Mouse (Mus musculus): ENCODE results near the gene Pzp. TPM values are rescaled to one million over a fixed set of nuclear protein-coding genes. Genes with fewer than 3 reads are reported as not detected.

The Pzp gene
- polyA plus RNA-seq, 2 experiments: 0.06 TPM; not detected in 1

GRCm38 (mm10) chr6:128440238-128440637 is 86.3 kb downstream of the Pzp start:
- Histone ChIP-seq H3K27ac (replicated peaks; ENCODE audit: low read depth, low read length) (no peak overlapping the region), H3K9ac (ENCODE audit: low read depth, low read length, severe bottlenecking) (no peak overlapping the region), H3K9me3 (ENCODE audit: control insufficient read depth, low read length) (no peaks in the 10 kb centered on the region), H3K36me3 (ENCODE audit: control insufficient read depth, insufficient read depth, low read length) (peaks cover 18% of the 10 kb centered on the region), H3K4me2 (replicated peaks; ENCODE audit: low read depth, low read length, severe bottlenecking) (no peak overlapping the region), H3K27me3 (ENCODE audit: control insufficient read depth, insufficient read depth, low read length) (no peaks in the 10 kb centered on the region), H3K4me3 (replicated peaks; ENCODE audit: low read length) (no peak overlapping the region), H3K4me1 (ENCODE audit: control insufficient read depth, insufficient read depth, low read length) (peaks cover 15% of the 10 kb centered on the region)
- WGBS: 94% methylated on average over 2 of the region's 2 CpGs
- DNase-seq (ENCODE audit: low spot score) (no peak), ATAC-seq (ENCODE audit: low FRiP score, low read depth) (no peak)
- TF ChIP-seq POLR2A (IDR thresholded peaks at IDR 0.05; ENCODE audit: borderline replicate concordance, extremely low read depth, insufficient read depth, insufficient read length): no peak

DNA sequence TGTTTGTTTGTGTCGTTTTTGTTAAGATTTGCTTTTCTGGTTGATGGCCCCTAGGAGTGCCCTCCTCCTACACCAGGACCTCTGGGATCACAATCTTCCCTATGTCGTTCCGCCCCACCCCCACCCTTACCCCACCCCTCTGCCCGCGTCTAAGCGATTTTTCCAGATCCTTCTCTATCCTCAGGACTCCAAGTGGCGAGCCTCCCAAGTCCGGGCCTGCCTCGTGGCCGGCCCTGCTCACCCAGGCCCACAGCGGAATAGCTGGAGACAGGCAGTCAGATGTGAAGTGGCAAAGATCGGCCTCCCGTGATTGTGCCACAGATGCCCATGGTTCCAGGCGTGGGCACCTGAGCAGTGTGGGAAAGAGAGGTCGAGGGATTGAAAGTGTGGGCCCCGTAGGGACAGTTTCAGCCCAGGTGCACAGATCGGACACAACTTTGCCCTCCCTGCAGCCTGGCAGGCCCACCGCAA is 87.6 kb downstream of the Pzp start:
- peaks cover 15% of the 10 kb centered on the region for H3K4me1 ChIP-seq (ENCODE audit: control insufficient read depth, insufficient read depth, low read length)
- H3K27ac ChIP-seq (replicated peaks; ENCODE audit: low read depth, low read length): peak overlapping the region; percentile 92
- 18% methylated on average over 18 of the region's 18 CpGs for WGBS
- ATAC-seq (ENCODE audit: low FRiP score, low read depth): peak; percentile 66
- H3K36me3 ChIP-seq (ENCODE audit: control insufficient read depth, insufficient read depth, low read length): peaks cover 32% of the 10 kb centered on the region
- no peak for DNase-seq (ENCODE audit: low spot score)
- H3K9ac ChIP-seq (ENCODE audit: low read depth, low read length, severe bottlenecking): peak overlapping the region; percentile 94
- no peak for TF ChIP-seq POLR2A (IDR thresholded peaks at IDR 0.05; ENCODE audit: borderline replicate concordance, extremely low read depth, insufficient read depth, insufficient read length)
- no peaks in the 10 kb centered on the region for H3K9me3 ChIP-seq (ENCODE audit: control insufficient read depth, low read length)
- H3K4me2 ChIP-seq (replicated peaks; ENCODE audit: low read depth, low read length, severe bottlenecking): peak overlapping the region; percentile 81
- no peaks in the 10 kb centered on the region for H3K27me3 ChIP-seq (ENCODE audit: control insufficient read depth, insufficient read depth, low read length)
- H3K4me3 ChIP-seq (replicated peaks; ENCODE audit: low read length): peak overlapping the region; percentile 96

DNA sequence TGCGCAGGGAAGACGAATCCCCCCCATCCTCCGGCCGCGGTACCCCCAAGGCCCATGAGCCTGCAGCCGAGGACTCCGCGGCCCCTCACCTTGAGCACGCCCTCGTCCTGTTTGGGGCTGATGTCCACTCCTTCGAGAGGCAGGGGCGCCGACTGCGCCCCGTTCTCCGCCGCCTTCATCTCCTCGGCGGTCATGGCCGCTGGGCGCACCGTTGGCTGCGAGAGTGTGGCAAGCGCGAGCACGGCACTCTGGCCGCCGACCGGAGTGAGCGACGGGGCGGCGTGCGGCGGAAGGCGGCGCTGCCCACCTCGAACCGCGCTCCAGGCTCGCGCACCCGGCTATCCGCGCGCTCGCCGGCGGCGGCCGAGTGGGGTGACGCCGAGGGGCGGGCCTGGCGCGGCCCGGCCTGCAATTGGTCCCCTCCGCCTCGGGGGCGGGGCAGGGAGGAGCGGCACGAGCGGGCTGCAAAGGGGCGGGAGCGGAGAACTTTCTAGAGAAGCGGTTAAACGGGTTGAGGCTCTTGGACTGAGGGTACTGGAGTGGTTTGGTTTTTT is 88.1 kb downstream of the Pzp start, which contains the start of gene Fkbp4:
TSS of gene Fkbp4 (minus strand) at position 361 of the 554 bp plus-strand sequence.
- under 1% methylated on average over 46 of the region's 67 CpGs for WGBS
- ATAC-seq (ENCODE audit: low FRiP score, low read depth) (peak; percentile 95), DNase-seq (ENCODE audit: low spot score) (peak; percentile 92)
- Histone ChIP-seq H3K9ac (ENCODE audit: low read depth, low read length, severe bottlenecking) (peak within 1 kb of the TSS; percentile 94), H3K4me1 (ENCODE audit: control insufficient read depth, insufficient read depth, low read length) (peaks cover 15% of the 10 kb centered on the region), H3K36me3 (ENCODE audit: control insufficient read depth, insufficient read depth, low read length) (peaks cover 36% of the 10 kb centered on the region), H3K9me3 (ENCODE audit: control insufficient read depth, low read length) (no peaks in the 10 kb centered on the region), H3K27ac (replicated peaks; ENCODE audit: low read depth, low read length) (peak within 1 kb of the TSS; percentile 92), H3K4me2 (replicated peaks; ENCODE audit: low read depth, low read length, severe bottlenecking) (peak within 1 kb of the TSS; percentile 81), H3K4me3 (replicated peaks; ENCODE audit: low read length) (peak within 1 kb of the TSS; percentile 96), H3K27me3 (ENCODE audit: control insufficient read depth, insufficient read depth, low read length) (no peaks in the 10 kb centered on the region)
- TF ChIP-seq POLR2A (IDR thresholded peaks at IDR 0.05; ENCODE audit: borderline replicate concordance, extremely low read depth, insufficient read depth, insufficient read length): peak; percentile 90

- ATAC-seq (ENCODE audit: low FRiP score, low read depth) (peak; percentile 64), DNase-seq (ENCODE audit: low spot score) (peak; percentile 47)
- Histone ChIP-seq H3K27me3 (ENCODE audit: control insufficient read depth, insufficient read depth, low read length) (no peaks in the 10 kb centered on the region), H3K9me3 (ENCODE audit: control insufficient read depth, low read length) (no peaks in the 10 kb centered on the region), H3K36me3 (ENCODE audit: control insufficient read depth, insufficient read depth, low read length) (peaks cover 36% of the 10 kb centered on the region), H3K9ac (ENCODE audit: low read depth, low read length, severe bottlenecking) (peak overlapping the region; percentile 94), H3K4me2 (replicated peaks; ENCODE audit: low read depth, low read length, severe bottlenecking) (peak overlapping the region; percentile 81), H3K4me3 (replicated peaks; ENCODE audit: low read length) (peak overlapping the region; percentile 96), H3K4me1 (ENCODE audit: control insufficient read depth, insufficient read depth, low read length) (peaks cover 15% of the 10 kb centered on the region), H3K27ac (replicated peaks; ENCODE audit: low read depth, low read length) (peak overlapping the region; percentile 92)
- no peak for TF ChIP-seq POLR2A (IDR thresholded peaks at IDR 0.05; ENCODE audit: borderline replicate concordance, extremely low read depth, insufficient read depth, insufficient read length)
- under 1% methylated on average over 50 of the region's 52 CpGs for WGBS
These were observed 88.7 kb downstream of the Pzp start for GRCm38 (mm10) chr6:128437731-128438316.

DNA sequence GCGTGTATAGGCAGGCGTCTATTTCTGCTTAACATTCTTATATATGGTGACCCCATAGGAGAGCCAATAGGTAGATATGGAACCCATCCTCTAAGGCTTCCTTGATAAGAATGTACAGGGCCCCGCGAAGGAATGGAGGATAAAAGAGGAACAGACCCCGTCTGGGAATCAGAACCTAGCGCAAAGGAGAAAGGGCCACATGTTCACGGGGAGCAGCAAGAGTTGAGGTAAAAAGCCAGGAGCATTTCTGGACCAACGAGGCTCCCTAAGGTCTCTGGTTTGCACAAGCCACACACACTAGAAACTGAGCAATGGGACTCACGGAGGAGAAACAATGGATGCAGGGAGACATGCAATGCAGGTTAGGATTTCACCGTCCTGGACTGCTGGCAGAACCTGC is 89.2 kb downstream of the Pzp start:
- Histone ChIP-seq H3K4me1 (ENCODE audit: control insufficient read depth, insufficient read depth, low read length) (peaks cover 15% of the 10 kb centered on the region), H3K27ac (replicated peaks; ENCODE audit: low read depth, low read length) (peak overlapping the region; percentile 92), H3K9ac (ENCODE audit: low read depth, low read length, severe bottlenecking) (peak overlapping the region; percentile 94), H3K4me2 (replicated peaks; ENCODE audit: low read depth, low read length, severe bottlenecking) (peak overlapping the region; percentile 81), H3K27me3 (ENCODE audit: control insufficient read depth, insufficient read depth, low read length) (no peaks in the 10 kb centered on the region), H3K4me3 (replicated peaks; ENCODE audit: low read length) (peak overlapping the region; percentile 96), H3K9me3 (ENCODE audit: control insufficient read depth, low read length) (no peaks in the 10 kb centered on the region), H3K36me3 (ENCODE audit: control insufficient read depth, insufficient read depth, low read length) (peaks cover 42% of the 10 kb centered on the region)
- no peak for DNase-seq (ENCODE audit: low spot score)
- no peak for TF ChIP-seq POLR2A (IDR thresholded peaks at IDR 0.05; ENCODE audit: borderline replicate concordance, extremely low read depth, insufficient read depth, insufficient read length)
- no peak for ATAC-seq (ENCODE audit: low FRiP score, low read depth)
- 2% methylated on average over 10 of the region's 10 CpGs for WGBS
